Mouse (Mus musculus): ENCODE data around the gene Acsm5. TPM values are rescaled to one million over a fixed set of nuclear protein-coding genes. Genes with fewer than 3 reads are reported as not detected.

Gene Acsm5
- polyA plus RNA-seq, 1 experiment from 2014 or later: not detected

DNA sequence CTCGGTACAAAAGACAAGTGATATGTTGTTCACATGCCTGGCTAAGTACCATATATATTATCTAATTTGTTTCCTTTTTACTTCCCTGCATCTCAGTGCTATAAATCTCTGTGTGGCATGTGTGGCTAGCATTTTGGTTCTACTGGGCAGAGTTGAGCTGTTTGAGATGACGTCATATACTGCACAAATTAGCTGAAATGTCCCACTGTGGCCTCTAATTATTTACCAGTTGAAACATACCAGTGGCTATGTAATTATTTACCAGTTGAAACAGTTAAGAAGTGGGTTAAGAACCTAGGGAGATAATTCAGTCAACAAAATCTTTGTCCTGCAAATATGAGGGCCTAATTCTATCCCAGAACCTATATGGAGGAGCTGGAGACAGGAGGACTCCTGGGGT lies 8.3 kb downstream of the Acsm5 start:
- H3K4me2 ChIP-seq (ENCODE audit: low read depth, low read length, severe bottlenecking): no peak overlapping the region
- ATAC-seq (replicated peaks; ENCODE audit: low FRiP score) (no peak), DNase-seq (ENCODE audit: low spot score) (no peak)
- WGBS: 76% methylated on average over 2 of the region's 2 CpGs
- no peaks in the 10 kb centered on the region for H3K9me3 ChIP-seq (ENCODE audit: control insufficient read depth, low read length)
- H3K27me3 ChIP-seq (ENCODE audit: control insufficient read depth, insufficient read depth, low read length): no peaks in the 10 kb centered on the region
- H3K9ac ChIP-seq (ENCODE audit: low read length): no peak overlapping the region
- H3K27ac ChIP-seq (ENCODE audit: low read depth, low read length): no peak overlapping the region
- no peaks in the 10 kb centered on the region for H3K36me3 ChIP-seq (ENCODE audit: control insufficient read depth, insufficient read depth, low read length)
- H3K4me1 ChIP-seq (replicated peaks; ENCODE audit: control insufficient read depth, insufficient read depth, low read length): no peaks in the 10 kb centered on the region; the same call in 1 of the 2 replicates
- H3K4me3 ChIP-seq (ENCODE audit: low read depth, low read length): no peak overlapping the region

DNA sequence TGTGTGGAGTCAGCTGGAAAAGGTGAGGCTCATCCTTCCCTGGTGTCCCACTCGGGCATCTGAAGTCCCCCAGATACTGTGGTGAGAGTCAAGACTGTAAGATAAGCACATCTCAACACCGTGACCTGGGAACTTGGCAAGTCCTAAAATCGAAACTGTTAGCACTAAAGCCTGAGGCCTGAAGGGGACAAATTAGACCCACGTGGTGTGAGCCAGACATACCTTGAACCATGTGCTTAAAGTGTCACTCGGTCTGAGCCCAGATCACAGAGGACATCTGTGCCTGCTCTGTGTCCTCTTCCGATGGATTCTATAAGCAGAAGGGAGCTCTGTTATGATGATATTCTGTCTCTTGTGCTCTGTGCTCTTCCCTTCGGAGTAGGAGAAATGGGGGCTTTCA lies 9.4 kb downstream of the Acsm5 start:
- 77% methylated on average over 7 of the region's 7 CpGs for WGBS
- H3K4me2 ChIP-seq (ENCODE audit: low read depth, low read length, severe bottlenecking): no peak overlapping the region
- no peaks in the 10 kb centered on the region for H3K9me3 ChIP-seq (ENCODE audit: control insufficient read depth, low read length)
- H3K27ac ChIP-seq (ENCODE audit: low read depth, low read length): no peak overlapping the region
- no peak overlapping the region for H3K9ac ChIP-seq (ENCODE audit: low read length)
- ATAC-seq (replicated peaks; ENCODE audit: low FRiP score) (no peak), DNase-seq (ENCODE audit: low spot score) (no peak)
- no peaks in the 10 kb centered on the region for H3K27me3 ChIP-seq (ENCODE audit: control insufficient read depth, insufficient read depth, low read length)
- H3K4me3 ChIP-seq (ENCODE audit: low read depth, low read length): no peak overlapping the region
- no peaks in the 10 kb centered on the region for H3K36me3 ChIP-seq (ENCODE audit: control insufficient read depth, insufficient read depth, low read length)
- no peaks in the 10 kb centered on the region; the same call in 1 of the 2 replicates for H3K4me1 ChIP-seq (replicated peaks; ENCODE audit: control insufficient read depth, insufficient read depth, low read length)

DNA sequence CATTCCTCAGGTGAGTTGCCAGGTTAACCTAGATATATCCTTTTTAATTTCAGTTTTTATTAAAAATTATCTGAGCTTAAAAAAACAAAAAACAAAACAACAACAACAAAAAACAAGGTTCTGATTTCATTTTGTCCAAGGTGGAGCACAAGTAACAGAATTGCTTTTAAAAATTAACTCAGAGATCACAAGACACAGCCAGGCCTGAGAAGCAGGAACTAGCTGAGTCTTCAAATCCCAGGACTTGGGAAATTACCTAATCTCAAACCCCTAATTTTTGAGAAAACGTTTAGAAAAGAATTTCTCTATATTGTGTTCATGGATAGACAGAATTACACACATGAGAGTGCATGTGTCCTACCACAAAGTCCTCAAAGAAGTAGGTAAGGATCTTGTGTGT lies 13.7 kb downstream of the Acsm5 start:
- Histone ChIP-seq H3K9ac (ENCODE audit: low read length) (no peak overlapping the region), H3K9me3 (ENCODE audit: control insufficient read depth, low read length) (no peaks in the 10 kb centered on the region), H3K27ac (ENCODE audit: low read depth, low read length) (no peak overlapping the region), H3K4me2 (ENCODE audit: low read depth, low read length, severe bottlenecking) (no peak overlapping the region), H3K4me1 (replicated peaks; ENCODE audit: control insufficient read depth, insufficient read depth, low read length) (no peaks in the 10 kb centered on the region), H3K27me3 (ENCODE audit: control insufficient read depth, insufficient read depth, low read length) (no peaks in the 10 kb centered on the region), H3K36me3 (ENCODE audit: control insufficient read depth, insufficient read depth, low read length) (no peaks in the 10 kb centered on the region), H3K4me3 (ENCODE audit: low read depth, low read length) (no peak overlapping the region)
- WGBS: 70% methylated on average over 1 of the region's 1 CpGs
- ATAC-seq (replicated peaks; ENCODE audit: low FRiP score) (no peak), DNase-seq (ENCODE audit: low spot score) (no peak)

DNA sequence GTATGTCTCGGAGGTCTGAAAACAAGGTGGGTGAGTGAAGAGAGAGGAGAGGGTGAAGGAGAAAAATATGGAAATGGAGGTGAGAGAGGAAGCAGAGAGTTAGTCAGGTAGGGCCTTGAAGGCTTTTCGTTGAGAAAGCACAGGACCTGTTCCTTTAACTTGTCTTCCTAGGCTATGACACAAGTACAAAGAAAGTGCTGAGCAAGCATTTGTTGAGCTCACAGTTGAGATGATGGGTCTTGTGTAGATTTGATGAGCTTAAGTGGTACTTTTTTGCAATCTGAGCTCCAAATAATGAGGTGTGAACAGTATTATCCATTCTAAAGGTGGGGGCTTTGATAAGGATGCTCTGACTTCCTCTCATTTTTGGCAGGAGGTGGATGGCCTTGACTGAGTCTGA lies 15.1 kb downstream of the Acsm5 start:
- DNase-seq (ENCODE audit: low spot score) (no peak), ATAC-seq (replicated peaks; ENCODE audit: low FRiP score) (no peak)
- 83% methylated on average over 2 of the region's 2 CpGs for WGBS
- Histone ChIP-seq H3K9ac (ENCODE audit: low read length) (no peak overlapping the region), H3K36me3 (ENCODE audit: control insufficient read depth, insufficient read depth, low read length) (no peaks in the 10 kb centered on the region), H3K4me1 (replicated peaks; ENCODE audit: control insufficient read depth, insufficient read depth, low read length) (no peaks in the 10 kb centered on the region), H3K27ac (ENCODE audit: low read depth, low read length) (no peak overlapping the region), H3K27me3 (ENCODE audit: control insufficient read depth, insufficient read depth, low read length) (no peaks in the 10 kb centered on the region), H3K4me2 (ENCODE audit: low read depth, low read length, severe bottlenecking) (no peak overlapping the region), H3K9me3 (ENCODE audit: control insufficient read depth, low read length) (no peaks in the 10 kb centered on the region), H3K4me3 (ENCODE audit: low read depth, low read length) (no peak overlapping the region)

DNA sequence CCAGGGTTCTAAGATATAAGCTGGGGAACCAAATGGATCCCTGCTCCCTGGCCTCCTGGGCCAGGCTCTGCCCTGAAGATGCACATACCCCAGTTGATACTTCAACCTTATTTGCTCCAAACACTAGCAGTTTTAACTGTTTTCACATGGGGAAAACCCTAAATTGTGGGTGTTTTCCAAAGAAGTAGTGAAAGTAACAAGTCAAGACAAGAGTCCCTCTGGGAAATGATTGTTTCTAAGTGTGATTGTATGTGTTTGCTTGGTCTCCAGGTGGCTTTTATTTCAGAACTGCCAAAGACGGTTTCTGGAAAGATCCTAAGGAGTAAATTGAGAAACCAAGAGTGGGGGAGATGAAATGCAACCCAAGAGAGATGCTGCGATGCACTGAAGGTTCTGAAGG lies 23.2 kb downstream of the Acsm5 start:
- H3K4me1 ChIP-seq (replicated peaks; ENCODE audit: control insufficient read depth, insufficient read depth, low read length): no peaks in the 10 kb centered on the region

DNA sequence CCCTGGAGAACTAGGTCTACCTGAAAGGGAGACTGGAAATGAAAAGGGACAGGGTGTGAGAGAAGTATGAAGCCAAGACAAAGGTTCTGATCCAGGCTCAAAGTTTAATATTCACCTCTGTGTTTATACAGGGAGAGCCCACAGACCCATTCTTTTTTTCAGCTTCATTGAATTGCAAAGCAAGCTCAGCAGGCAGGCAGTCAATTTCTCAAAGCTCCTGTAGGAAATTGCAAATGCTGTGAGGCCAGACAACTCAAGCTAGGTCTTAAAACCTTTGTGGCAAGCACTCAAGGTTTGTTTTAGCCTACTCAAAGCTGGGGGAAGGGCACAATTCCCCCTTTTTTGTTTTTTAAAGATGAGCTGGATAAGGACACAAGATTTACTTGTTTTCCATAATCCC lies 26.3 kb downstream of the Acsm5 start:
- no peaks in the 10 kb centered on the region for H3K4me1 ChIP-seq (replicated peaks; ENCODE audit: control insufficient read depth, insufficient read depth, low read length)
- no peak overlapping the region for H3K27ac ChIP-seq (ENCODE audit: low read depth, low read length)
- no peaks in the 10 kb centered on the region for H3K9me3 ChIP-seq (ENCODE audit: control insufficient read depth, low read length)
- no peak for DNase-seq (ENCODE audit: low spot score)
- no peaks in the 10 kb centered on the region for H3K36me3 ChIP-seq (ENCODE audit: control insufficient read depth, insufficient read depth, low read length)
- H3K4me2 ChIP-seq (ENCODE audit: low read depth, low read length, severe bottlenecking): no peak overlapping the region
- no peak for ATAC-seq (replicated peaks; ENCODE audit: low FRiP score)
- H3K4me3 ChIP-seq (ENCODE audit: low read depth, low read length): no peak overlapping the region
- H3K27me3 ChIP-seq (ENCODE audit: control insufficient read depth, insufficient read depth, low read length): no peaks in the 10 kb centered on the region
- H3K9ac ChIP-seq (ENCODE audit: low read length): no peak overlapping the region

More for the DNA sequence above, 23.2 kb downstream of the Acsm5 start:
- Histone ChIP-seq H3K9me3 (ENCODE audit: control insufficient read depth, low read length) (no peaks in the 10 kb centered on the region), H3K27me3 (ENCODE audit: control insufficient read depth, insufficient read depth, low read length) (no peaks in the 10 kb centered on the region), H3K4me2 (ENCODE audit: low read depth, low read length, severe bottlenecking) (no peak overlapping the region), H3K9ac (ENCODE audit: low read length) (no peak overlapping the region), H3K4me3 (ENCODE audit: low read depth, low read length) (no peak overlapping the region), H3K36me3 (ENCODE audit: control insufficient read depth, insufficient read depth, low read length) (no peaks in the 10 kb centered on the region), H3K27ac (ENCODE audit: low read depth, low read length) (no peak overlapping the region)
- no peak for ATAC-seq (replicated peaks; ENCODE audit: low FRiP score)
- no peak for DNase-seq (ENCODE audit: low spot score)
- 85% methylated on average over 2 of the region's 2 CpGs for WGBS

DNA sequence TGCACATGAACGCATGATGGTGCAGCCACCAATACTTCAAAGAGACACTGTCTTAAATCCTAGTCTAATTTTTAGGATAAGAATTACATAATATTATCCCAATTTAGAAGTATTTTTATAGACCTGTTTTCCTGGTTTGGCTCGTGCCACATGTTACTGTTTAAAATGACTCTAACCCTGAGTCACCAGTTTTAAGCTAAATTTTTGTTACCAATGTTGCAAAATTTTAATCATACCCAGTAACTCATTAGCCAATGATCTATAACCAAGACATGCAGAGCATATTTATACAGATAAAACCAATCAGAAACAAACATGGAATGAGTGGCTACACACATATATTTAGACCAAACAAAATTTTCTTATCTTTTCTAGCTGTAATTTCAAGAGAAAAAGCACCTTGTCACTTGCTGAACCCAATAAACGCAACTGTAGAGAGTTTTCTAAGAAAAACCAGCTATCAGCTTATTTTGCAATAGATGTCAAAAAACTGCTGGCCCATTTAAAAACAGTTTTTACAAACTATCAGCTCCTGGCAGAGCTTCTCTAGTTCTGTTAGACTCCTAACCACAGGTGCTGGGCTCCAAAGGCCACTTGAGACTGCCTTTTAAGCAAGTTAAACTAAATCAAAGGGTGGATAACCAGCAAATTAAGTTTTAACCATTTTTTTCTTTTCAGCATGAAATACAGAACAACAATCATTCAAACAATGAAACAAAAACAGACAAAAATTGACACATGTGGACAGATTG lies 31.4 kb downstream of the Acsm5 start:
- no peaks in the 10 kb centered on the region for H3K36me3 ChIP-seq (ENCODE audit: control insufficient read depth, insufficient read depth, low read length)
- H3K27me3 ChIP-seq (ENCODE audit: control insufficient read depth, insufficient read depth, low read length): no peaks in the 10 kb centered on the region
- no peak for ATAC-seq (replicated peaks; ENCODE audit: low FRiP score)
- H3K4me1 ChIP-seq (replicated peaks; ENCODE audit: control insufficient read depth, insufficient read depth, low read length): no peaks in the 10 kb centered on the region
- H3K4me2 ChIP-seq (ENCODE audit: low read depth, low read length, severe bottlenecking): no peak overlapping the region
- H3K9me3 ChIP-seq (ENCODE audit: control insufficient read depth, low read length): no peaks in the 10 kb centered on the region
- no peak for DNase-seq (ENCODE audit: low spot score)
- 90% methylated on average over 3 of the region's 3 CpGs for WGBS
- no peak overlapping the region for H3K27ac ChIP-seq (ENCODE audit: low read depth, low read length)
- no peak overlapping the region for H3K4me3 ChIP-seq (ENCODE audit: low read depth, low read length)
- H3K9ac ChIP-seq (ENCODE audit: low read length): no peak overlapping the region

DNA sequence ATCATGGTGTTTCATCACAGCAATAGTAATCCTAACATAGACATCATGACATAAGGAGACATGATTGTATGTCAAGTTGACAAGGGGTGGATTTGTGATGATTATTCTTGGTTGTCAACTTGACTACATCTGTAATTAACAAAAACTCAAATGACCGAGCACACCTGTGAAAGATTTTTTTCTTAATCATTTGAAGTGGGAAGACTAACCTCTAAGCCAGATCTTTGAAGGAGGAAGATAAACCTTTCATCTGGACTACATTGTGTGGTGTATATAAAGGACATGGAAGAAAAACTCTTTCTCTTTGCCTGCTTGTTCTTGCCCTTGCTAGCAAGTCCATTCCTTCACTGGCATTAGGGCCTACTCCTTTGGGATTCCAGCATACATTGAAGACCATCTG lies 34.8 kb downstream of the Acsm5 start, which contains the start of gene Acsm2:
Gene Acsm2, plus strand, starts transcription at position 301 of the 400 bp plus-strand sequence.
- Histone ChIP-seq H3K9me3 (ENCODE audit: control insufficient read depth, low read length) (no peaks in the 10 kb centered on the region), H3K4me3 (ENCODE audit: low read depth, low read length) (no peak within 1 kb of the TSS), H3K36me3 (ENCODE audit: control insufficient read depth, insufficient read depth, low read length) (no peaks in the 10 kb centered on the region), H3K9ac (ENCODE audit: low read length) (no peak within 1 kb of the TSS), H3K4me1 (replicated peaks; ENCODE audit: control insufficient read depth, insufficient read depth, low read length) (no peaks in the 10 kb centered on the region), H3K4me2 (ENCODE audit: low read depth, low read length, severe bottlenecking) (no peak within 1 kb of the TSS), H3K27me3 (ENCODE audit: control insufficient read depth, insufficient read depth, low read length) (no peaks in the 10 kb centered on the region), H3K27ac (ENCODE audit: low read depth, low read length) (no peak within 1 kb of the TSS)
- no peak for DNase-seq (ENCODE audit: low spot score)
- ATAC-seq (replicated peaks; ENCODE audit: low FRiP score): no peak
- WGBS: 100% methylated on average over 1 of the region's 1 CpGs

DNA sequence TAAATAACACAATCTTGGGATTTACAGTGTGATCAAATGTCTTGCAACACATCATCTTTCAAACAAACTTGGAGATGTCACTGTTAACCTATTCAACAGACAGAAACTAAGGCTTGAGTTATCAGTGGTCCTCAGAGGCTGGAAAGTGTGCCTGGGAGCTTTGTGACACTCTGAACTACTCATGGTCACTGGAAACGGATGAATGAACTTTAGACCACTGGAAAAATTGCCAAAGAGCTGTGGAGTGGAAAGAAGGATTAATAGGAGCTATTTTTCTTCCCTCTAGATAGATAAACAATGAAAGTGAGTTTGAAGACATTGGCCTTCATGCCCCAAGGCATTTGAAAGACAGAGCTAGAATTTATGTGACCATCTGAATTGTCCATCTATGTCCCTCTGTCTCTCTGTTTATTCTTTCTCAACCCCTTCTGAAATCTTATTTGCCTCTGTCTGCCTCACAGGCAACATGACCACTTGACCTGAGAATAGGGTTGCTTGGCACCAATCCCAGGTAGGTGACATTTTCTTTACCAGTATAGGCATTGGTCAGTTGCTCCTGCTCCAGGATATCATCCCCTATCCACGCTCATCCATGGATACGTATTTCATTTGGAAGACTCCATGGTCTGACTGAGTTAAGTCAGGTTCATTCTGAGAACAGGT lies 40.7 kb downstream of the Acsm5 start:
- DNase-seq (ENCODE audit: low spot score) (no peak), ATAC-seq (replicated peaks; ENCODE audit: low FRiP score) (no peak)
- Histone ChIP-seq H3K27ac (ENCODE audit: low read depth, low read length) (no peak overlapping the region), H3K9ac (ENCODE audit: low read length) (no peak overlapping the region), H3K4me2 (ENCODE audit: low read depth, low read length, severe bottlenecking) (no peak overlapping the region), H3K4me1 (replicated peaks; ENCODE audit: control insufficient read depth, insufficient read depth, low read length) (no peaks in the 10 kb centered on the region), H3K4me3 (ENCODE audit: low read depth, low read length) (no peak overlapping the region), H3K36me3 (ENCODE audit: control insufficient read depth, insufficient read depth, low read length) (no peaks in the 10 kb centered on the region), H3K27me3 (ENCODE audit: control insufficient read depth, insufficient read depth, low read length) (no peaks in the 10 kb centered on the region), H3K9me3 (ENCODE audit: control insufficient read depth, low read length) (no peaks in the 10 kb centered on the region)
- WGBS: 83% methylated on average over 3 of the region's 3 CpGs
